Mouse (Mus musculus) adrenal gland, postnatal 4 days (tissue): ENCODE measurements around the gene Wnt9b. TPM values are rescaled to one million over a fixed set of nuclear protein-coding genes. Genes with fewer than 3 reads are reported as not detected.

Experiments used
- DNase-seq, 2 experiments: peaks; one replicate each; pipeline ENCODE4 v3.0.0; 2021 to 2022; ENCODE audit warnings: low spot score in 2 of 2, mixed read lengths in 2 of 2
- total RNA-seq, 2 experiments: library from RNA; stranded (reverse); gene quantifications; 2 replicates each; pipeline ENCODE4 v1.2.3; 2021

Wnt9b gene
- total RNA-seq, 2 experiments from 2014 or later, result 0.28 to 1.1 TPM

DNA sequence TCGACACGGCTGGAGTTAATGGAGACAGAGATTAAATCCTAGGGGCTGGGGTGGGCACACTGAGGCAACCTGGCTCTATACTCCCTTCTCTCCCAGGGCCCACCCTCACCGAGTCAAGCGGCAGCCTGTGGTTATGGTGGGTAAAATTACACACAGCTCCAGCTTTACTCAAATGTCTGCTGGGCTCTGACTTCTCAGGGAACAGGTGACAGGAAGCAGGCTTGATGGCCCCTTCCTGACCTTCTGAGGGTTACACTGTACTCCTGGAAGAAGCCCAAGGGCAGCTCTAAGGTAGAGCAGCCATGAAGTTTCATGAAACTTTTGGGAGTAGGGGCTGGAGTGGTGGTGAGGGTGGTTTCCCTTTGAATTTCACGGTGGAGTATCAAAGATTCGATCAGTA is 62.9 kb downstream of the Wnt9b start:
- no peak for DNase-seq

DNA sequence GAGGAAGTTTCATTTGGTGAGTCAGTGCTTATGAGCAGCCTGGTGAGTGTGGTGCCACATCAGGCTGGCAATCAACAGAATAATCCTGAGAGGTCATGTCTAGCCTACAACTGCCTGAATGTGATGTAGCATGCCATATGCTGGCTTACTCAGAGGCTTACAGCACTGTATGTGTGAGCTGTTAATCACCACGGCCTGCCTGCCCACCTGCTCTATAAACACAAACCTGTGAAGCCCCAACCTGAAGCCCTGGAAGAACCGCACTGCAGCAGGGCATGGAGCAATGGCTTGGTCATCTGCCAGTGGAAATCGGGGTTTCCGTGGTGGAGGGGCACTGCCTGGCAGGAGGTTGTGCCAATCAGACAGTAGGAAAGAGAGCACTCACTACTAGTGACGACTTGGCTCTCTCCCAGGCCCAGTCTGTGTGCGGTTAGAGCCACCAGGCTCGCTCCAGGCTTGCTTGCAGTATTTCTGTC is 64.3 kb downstream of the Wnt9b start:
- no peak for DNase-seq

DNA sequence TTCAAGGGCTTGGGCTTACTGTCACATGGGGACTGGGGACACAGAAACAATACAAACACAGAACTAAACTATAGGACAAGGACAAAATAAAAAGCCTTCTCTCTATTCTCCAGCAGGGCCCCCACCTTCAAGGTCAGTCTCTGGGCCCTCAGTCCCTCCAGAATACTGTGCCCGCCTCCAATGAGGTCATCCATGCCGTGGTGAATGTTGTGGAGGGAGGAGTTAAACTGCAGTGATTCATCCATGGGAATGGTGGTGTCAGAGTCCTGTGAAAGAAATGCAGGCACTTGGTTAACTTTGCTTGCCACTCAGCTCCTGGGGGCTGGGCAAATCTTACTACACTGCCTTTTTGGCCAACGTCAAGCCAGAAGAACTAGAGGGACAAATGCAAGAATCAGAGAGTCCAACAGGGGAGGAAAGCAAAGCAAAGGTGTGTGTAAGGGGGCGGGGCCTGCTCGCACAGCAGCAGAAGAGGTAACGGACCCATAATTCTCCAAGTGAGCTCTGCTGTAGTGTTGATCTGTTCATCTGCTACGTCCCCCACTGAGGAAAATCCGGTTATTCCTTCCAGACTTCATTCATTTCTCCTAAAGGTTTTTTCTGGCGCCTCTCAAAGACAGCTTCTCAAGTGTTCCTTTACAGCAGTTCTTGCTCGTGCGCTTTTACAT is 65.8 kb downstream of the Wnt9b start:
- peak in 1 of 2 experiments; percentile 36 for DNase-seq

Other genes with a start within 250 kb of the Wnt9b start
- gene Lrrc37a, start 245.2 kb downstream of the Wnt9b start, total RNA-seq, result not detected
- not detected for gene Gm884, start 128.7 kb downstream of the Wnt9b start, total RNA-seq
- not detected for gene Lyzl6, start 110.9 kb downstream of the Wnt9b start, total RNA-seq
- under 1 TPM in 1 of 2 experiments, not detected in 1; 0.31 TPM for gene Rprml, start 100.3 kb downstream of the Wnt9b start, total RNA-seq
- 10 to 100 TPM; 83.7 to 86.7 TPM for gene Gosr2, start 51.9 kb downstream of the Wnt9b start, total RNA-seq
- gene Wnt3, start 24.3 kb upstream of the Wnt9b start, total RNA-seq, result under 1 TPM; 0.11 to 0.42 TPM
- 10 to 100 TPM; 96.6 to 99.5 TPM for gene Nsf, start 204.2 kb upstream of the Wnt9b start, total RNA-seq
- gene Arf2, start 216.9 kb upstream of the Wnt9b start, total RNA-seq, result 10 to 100 TPM; 53.1 to 54.3 TPM